Mouse (Mus musculus) layer of hippocampus, adult 2 months (tissue): Measurements from ENCODE around the gene Calr3. TPM values are rescaled to one million over a fixed set of nuclear protein-coding genes. Genes with fewer than 3 reads are reported as not detected.

Experiments
- DNase-seq, 2 experiments: peaks; one replicate each; pipeline ENCODE4 v3.0.0; 2022; ENCODE audit warnings: low spot score in 2 of 2
- H3K27ac ChIP-seq: fragments of 200-600 bp; 2 replicates; pipeline ENCODE4 v1.8.1; 2022
- H3K4me3 ChIP-seq: fragments of 200-600 bp; 2 replicates; pipeline ENCODE4 v1.8.1; 2022; ENCODE audit warnings: mild to moderate bottlenecking
- CTCF ChIP-seq: fragments of 200-600 bp; conservative IDR thresholded peaks from 2 replicates; pipeline ENCODE4 v1.8.1; 2022; ENCODE audit warnings: antibody characterized with exemption, mild to moderate bottlenecking, moderate library complexity
- total RNA-seq, 2 experiments: library from RNA; stranded (reverse); gene quantifications; 2 replicates each; pipeline ENCODE4 v1.2.3; 2021

The Calr3 gene
- total RNA-seq, 2 experiments from 2014 or later, result 0.52 to 0.90 TPM

GRCm38 (mm10) chr8:72421362-72422335 is 22.0 kb downstream of the Calr3 start, which contains the start of gene Eps15l1:
Gene Eps15l1, minus strand, starts transcription at chr8:72421460.
- Histone ChIP-seq H3K27ac (peak within 1 kb of the TSS; percentile 95), H3K4me3 (peak within 1 kb of the TSS; percentile 72)
- no peak for TF ChIP-seq CTCF
- DNase-seq, result peak; percentile 97

GRCm38 (mm10) chr8:72420571-72421361 is 22.9 kb downstream of the Calr3 start:
- H3K4me3 ChIP-seq, result peak overlapping the region; percentile 72
- H3K27ac ChIP-seq, result peak overlapping the region; percentile 95
- no peak for TF ChIP-seq CTCF
- peak in 1 of 2 experiments; percentile 39 for DNase-seq

GRCm38 (mm10) chr8:72418073-72418472 is 25.6 kb downstream of the Calr3 start:
- Histone ChIP-seq H3K27ac (no peak overlapping the region), H3K4me3 (no peak overlapping the region)
- no peak for TF ChIP-seq CTCF
- DNase-seq, result no peak

- no peak for DNase-seq
- Histone ChIP-seq H3K27ac (no peak overlapping the region), H3K4me3 (no peak overlapping the region)
- TF ChIP-seq CTCF, result no peak
Measured at GRCm38 (mm10) chr8:72415252-72415651, 28.4 kb downstream of the Calr3 start.

- no peak overlapping the region for H3K27ac ChIP-seq
- TF ChIP-seq CTCF, result no peak
- no peak for DNase-seq
- H3K4me3 ChIP-seq, result no peak overlapping the region
Measured at GRCm38 (mm10) chr8:72413839-72414238, 29.8 kb downstream of the Calr3 start.

GRCm38 (mm10) chr8:72409443-72409842 is 34.2 kb downstream of the Calr3 start:
- H3K27ac ChIP-seq, result no peak overlapping the region
- TF ChIP-seq CTCF, result no peak
- no peak overlapping the region for H3K4me3 ChIP-seq
- DNase-seq, result no peak

GRCm38 (mm10) chr8:72407878-72408277 is 35.8 kb downstream of the Calr3 start:
- Histone ChIP-seq H3K27ac (no peak overlapping the region), H3K4me3 (no peak overlapping the region)
- no peak for DNase-seq
- TF ChIP-seq CTCF, result no peak

GRCm38 (mm10) chr8:72402981-72403380 is 40.7 kb downstream of the Calr3 start:
- no peak for TF ChIP-seq CTCF
- no peak for DNase-seq
- H3K4me3 ChIP-seq, result no peak overlapping the region
- no peak overlapping the region for H3K27ac ChIP-seq

- H3K27ac ChIP-seq, result no peak overlapping the region
- no peak for TF ChIP-seq CTCF
- H3K4me3 ChIP-seq, result no peak overlapping the region
- DNase-seq, result no peak
Measured at GRCm38 (mm10) chr8:72401381-72401780, 42.3 kb downstream of the Calr3 start.

GRCm38 (mm10) chr8:72385737-72386136 is 57.9 kb downstream of the Calr3 start:
- Histone ChIP-seq H3K27ac (no peak overlapping the region), H3K4me3 (no peak overlapping the region)
- DNase-seq, result no peak
- TF ChIP-seq CTCF, result no peak

- DNase-seq, result no peak
- H3K4me3 ChIP-seq, result no peak overlapping the region
- H3K27ac ChIP-seq, result no peak overlapping the region
- peak; percentile 72 for TF ChIP-seq CTCF
Measured at GRCm38 (mm10) chr8:72382395-72382794, 61.3 kb downstream of the Calr3 start.

- no peak for TF ChIP-seq CTCF
- no peak for DNase-seq
- Histone ChIP-seq H3K27ac (no peak overlapping the region), H3K4me3 (no peak overlapping the region)
Measured at GRCm38 (mm10) chr8:72380656-72381055, 63.0 kb downstream of the Calr3 start.

GRCm38 (mm10) chr8:72376900-72377299 is 66.8 kb downstream of the Calr3 start:
- Histone ChIP-seq H3K27ac (no peak overlapping the region), H3K4me3 (no peak overlapping the region)
- no peak for TF ChIP-seq CTCF
- no peak for DNase-seq
